Mouse (Mus musculus): ENCODE data around the gene Slc12a3.
"Not testable (repeated sequence)": the region's sequence is repeated elsewhere in the genome, so short reads cannot be mapped to it uniquely, and the experiment has no call there.

Slc12a3 gene

DNA sequence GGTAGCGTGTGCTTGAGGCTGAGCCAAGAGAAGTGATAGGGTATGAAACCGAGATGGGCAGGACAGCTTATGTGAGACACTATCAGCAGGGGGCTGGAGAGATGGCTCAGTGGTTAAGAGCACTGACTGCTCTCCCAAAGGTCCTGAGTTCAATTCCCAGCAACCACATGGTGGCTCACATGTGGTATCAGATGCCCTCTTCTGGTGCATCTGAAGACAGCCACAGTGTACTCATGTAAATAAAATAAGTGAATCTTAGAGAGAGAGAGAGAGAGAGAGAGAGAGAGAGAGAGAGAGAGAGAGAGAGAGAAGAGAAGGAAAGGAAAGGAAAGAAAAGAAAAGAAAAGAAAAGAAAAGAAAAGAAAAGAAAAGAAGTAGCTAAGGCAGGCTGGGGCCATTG is 71.0 kb downstream of the Slc12a3 start:
- DNase-seq (ENCODE audit: low spot score), result not testable (repeated sequence)

DNA sequence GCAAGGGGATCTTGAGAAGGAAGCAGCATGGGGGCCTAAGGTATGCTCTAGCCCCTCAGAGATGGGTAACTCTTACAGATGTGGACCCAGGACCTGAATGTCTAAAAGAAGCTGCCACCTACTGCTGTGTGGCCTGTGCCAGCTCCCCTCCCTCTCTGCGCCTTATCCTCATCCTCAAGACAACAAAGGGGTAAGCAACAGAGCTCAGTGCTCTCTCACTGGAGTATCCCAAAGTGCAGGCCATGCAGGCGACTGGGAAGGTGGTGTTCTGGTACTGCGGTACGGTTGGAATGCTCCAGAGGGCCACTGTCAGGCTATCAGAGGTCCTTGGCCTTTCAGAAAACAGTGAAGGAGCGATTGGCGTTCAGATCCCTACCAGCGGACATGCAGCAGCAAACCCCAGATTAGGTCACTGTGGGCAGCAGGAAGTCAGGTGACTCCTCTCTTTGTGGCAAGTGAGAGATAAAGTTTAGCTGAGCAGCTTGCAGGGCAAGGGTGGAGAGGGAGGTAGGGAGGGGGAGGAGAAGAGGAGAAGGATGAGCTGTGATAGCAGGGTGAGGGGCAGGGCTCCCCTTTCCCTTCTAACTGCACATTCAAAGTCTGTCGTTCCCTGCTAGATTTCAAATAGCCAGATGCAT is 79.6 kb downstream of the Slc12a3 start:
- no peak for DNase-seq (ENCODE audit: low spot score)

DNA sequence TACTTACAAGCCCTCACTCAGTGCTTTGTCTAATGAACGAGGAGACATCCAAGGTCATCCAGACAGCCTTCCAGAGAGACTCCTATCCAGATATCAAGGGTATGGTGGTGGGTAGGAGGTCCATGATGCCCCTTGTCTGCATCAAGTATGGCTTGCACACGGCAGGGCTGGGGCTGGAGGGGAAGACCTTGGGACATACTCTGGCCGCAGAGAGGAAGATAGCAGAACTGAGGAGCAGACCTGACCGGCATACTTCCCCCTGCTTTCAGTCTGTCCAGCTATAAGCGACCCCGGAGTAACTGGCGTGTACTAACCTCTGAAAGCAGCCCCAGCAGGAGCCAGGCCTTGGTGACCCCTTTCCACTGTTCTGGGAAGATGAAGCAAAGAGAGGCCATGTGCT is 80.5 kb downstream of the Slc12a3 start:
- no peak for DNase-seq (ENCODE audit: low spot score)

DNA sequence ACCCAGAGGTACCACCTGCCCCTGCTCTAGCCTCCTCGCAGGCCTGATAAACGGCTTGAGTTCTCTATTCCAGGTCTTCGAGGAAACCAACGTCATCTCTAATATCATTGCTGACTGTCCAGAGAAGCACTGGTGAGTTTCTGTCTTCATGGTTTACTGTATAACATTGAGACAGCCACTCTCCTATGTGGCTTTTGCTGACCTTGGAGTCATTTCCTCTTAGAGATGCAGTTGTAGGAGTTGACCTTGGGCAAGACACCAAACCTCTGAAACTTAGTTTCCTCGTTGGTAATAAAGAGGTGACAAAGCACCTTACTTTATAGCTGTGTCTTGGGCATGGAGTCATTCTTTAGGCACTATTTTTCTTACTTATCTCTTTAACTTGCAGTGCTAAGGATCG is 83.5 kb downstream of the Slc12a3 start:
- DNase-seq (ENCODE audit: low spot score), result no peak

DNA sequence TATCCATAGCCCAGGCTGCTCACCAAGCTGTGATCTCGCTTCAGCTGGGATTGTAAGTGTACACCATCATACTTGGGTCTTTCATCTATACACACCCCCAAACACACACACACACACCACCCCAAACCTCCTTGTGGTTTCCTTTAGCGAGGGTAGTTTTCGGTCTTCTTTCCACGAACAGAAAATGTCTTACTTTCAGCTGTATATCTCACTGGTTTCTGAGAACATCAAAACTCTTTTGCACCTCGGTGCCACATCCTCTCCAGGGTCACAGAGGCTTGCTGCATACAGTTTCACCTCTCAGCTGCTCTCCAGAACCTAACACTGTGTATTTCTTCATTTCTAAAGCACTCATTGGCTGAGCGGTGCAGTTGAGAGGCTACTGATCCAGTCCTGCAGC is 84.5 kb downstream of the Slc12a3 start:
- no peak for DNase-seq (ENCODE audit: low spot score)

DNA sequence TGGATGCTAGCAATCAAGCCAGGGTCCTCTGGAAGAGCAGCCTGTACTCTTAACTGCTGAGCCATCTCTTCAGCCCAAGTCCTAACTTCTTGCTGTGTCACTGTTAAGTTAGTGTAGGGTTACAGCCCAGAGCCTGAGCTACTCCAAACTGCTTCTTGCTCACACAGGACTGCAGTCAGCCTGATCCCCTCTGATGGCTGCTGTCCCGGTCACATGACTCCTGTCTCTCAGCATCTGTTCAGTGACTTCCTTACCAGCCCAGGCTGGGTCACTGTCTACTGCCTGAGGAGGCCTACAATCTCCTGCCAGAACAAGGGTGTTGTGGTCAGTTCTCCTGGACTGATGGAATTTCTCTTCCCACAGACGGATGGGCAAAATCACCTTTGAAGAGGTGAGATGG is 86.2 kb downstream of the Slc12a3 start:
- DNase-seq (ENCODE audit: low spot score), result no peak
